Mouse (Mus musculus) mouse trophoblast stem cell (cell line): ENCODE results near the gene Lrrc8b.

ENCODE experiments used
- in situ Hi-C, 2 experiments: fragments of 300-500 bp; cut with MseI, MboI; formaldehyde crosslinking; loops; 2 replicates in 1 of 2; 3 replicates in 1 of 2; pipeline ENCODE4 v1.15.1; 2025

Gene Lrrc8b

GRCm38 (mm10) chr5:105515532-105515931 lies 100.0 kb downstream of the Lrrc8b start:
- in situ Hi-C loops, result no loop called here

DNA sequence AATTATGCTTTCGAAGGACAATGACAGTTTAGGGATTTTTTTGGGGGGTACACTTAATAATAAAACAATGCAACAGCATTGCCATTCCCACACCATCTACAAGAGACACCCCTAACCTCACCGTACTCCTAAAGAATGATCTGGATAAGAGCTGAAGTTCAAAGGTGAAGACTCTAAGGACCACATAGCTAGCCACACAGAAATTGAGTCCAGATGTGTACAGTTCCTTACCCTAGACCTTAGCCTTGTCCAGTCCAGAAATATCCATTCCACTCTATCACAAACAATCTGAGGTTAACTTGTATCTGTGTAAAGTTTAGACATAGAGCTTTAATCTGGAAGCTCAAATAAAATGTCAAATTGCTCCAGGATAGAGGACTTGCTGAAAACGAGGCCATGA lies 100.7 kb downstream of the Lrrc8b start:
- in situ Hi-C loops, result no loop called here

GRCm38 (mm10) chr5:105517992-105518625 lies 102.5 kb downstream of the Lrrc8b start:
- in situ Hi-C loops, result no loop called here

GRCm38 (mm10) chr5:105518626-105519095 lies 103.1 kb downstream of the Lrrc8b start:
- in situ Hi-C loops, result no loop called here

GRCm38 (mm10) chr5:105519096-105519975 lies 103.8 kb downstream of the Lrrc8b start, which contains the start of gene Lrrc8c:
Gene Lrrc8c, plus strand, starts transcription at chr5:105519388.
- in situ Hi-C loops, result no loop called here

GRCm38 (mm10) chr5:105519976-105520300 lies 104.4 kb downstream of the Lrrc8b start:
- in situ Hi-C loops, result no loop called here

DNA sequence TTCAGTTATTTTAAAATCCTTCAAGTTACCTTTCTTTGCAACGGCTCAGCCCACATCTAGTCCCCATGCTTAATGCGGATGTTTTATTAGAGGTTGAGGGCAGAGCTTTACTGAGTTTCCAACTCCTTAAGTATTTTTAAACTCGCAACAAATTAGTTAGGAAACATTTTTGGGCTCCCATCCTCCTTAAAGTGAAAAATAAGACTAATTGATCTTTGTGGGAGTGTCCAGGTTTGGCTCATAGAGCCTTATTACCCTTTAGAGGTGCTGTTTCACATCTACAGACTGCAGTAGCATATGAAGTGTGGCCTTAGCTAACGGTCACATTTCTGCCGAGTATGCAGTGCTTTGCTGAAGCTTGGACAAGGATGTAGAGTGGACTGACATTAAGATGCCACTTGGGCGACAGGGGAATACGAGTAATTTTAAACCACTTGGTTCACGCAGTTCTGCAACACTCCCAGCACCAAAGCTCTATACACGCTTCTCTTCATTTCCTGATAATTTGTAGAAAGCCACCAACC lies 104.9 kb downstream of the Lrrc8b start:
- in situ Hi-C loops, result no loop called here

- in situ Hi-C loops, result no loop called here
Observed at GRCm38 (mm10) chr5:105523452-105523851, 107.9 kb downstream of the Lrrc8b start.

- in situ Hi-C loops, result no loop called here
Observed at GRCm38 (mm10) chr5:105525004-105525403, 109.4 kb downstream of the Lrrc8b start.

DNA sequence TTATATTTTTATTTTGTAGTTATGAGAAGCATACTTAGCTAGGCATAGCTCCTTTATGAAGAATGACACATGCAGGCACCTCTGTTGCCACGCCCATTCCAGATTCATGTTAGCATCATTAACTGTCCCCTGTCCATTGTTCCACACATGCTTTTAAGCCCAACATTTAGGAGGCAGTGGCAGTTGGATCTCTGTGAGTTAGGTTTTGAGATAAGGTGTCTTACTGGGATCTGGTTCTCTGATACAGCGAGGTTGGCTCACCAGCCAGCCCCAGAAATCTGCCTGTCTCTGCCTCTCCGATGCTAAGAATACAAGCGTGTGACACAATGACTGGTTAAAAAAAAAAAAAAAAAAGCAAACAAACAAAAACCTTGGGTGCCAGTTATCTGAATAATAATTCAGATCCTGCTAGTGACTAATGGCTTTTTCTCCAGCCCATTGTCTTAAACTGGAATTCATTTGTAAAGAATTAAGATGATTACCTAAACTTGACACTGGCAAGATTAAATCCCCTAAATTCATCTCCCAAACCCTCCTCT lies 110.6 kb downstream of the Lrrc8b start:
- in situ Hi-C loops, result no loop called here

- in situ Hi-C loops, result no loop called here
Observed at GRCm38 (mm10) chr5:105526766-105527165, 111.2 kb downstream of the Lrrc8b start.

DNA sequence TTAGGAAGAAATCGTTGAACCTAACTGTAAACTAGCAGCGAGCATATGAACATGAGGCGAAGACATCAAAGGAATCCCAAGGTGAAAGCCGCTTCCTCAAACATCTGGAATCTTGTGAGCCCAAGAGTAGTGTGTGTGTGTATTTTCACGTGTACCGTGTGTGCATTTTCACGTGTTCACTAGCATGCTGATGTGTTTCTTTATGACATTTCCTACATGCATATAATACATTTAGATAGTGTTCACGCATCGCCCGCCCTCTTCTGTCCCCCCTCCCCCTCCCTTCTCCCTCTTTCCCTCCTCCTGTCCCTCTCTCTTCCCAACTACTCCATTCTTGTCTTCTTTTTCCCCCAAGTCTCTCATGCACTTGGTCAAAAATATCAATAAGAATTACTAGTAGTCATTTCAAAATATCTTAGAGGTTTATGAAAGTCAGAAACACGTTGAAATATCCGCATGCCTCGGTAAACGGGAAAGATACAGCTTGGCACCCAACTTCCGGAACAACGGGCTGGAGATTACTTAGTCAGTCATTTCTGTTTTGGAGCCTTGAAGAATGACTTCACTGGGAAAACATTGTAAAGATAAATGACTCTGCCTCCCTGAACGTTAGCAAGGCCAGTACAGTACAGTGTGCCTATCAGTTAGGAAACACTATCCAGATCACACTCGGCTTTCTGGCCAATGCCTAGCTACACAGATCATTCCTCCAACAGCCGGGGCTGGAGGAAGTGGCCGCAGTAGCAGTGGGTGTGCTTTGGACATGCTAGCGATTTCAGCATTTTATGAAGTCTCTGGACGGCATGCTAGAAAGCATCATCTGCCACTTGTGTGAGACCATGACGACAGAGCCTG lies 112.1 kb downstream of the Lrrc8b start:
- in situ Hi-C loops, result no loop called here

GRCm38 (mm10) chr5:105530576-105530975 lies 115.0 kb downstream of the Lrrc8b start:
- in situ Hi-C loops, result no loop called here

GRCm38 (mm10) chr5:105535186-105535585 lies 119.6 kb downstream of the Lrrc8b start:
- in situ Hi-C loops, result no loop called here

DNA sequence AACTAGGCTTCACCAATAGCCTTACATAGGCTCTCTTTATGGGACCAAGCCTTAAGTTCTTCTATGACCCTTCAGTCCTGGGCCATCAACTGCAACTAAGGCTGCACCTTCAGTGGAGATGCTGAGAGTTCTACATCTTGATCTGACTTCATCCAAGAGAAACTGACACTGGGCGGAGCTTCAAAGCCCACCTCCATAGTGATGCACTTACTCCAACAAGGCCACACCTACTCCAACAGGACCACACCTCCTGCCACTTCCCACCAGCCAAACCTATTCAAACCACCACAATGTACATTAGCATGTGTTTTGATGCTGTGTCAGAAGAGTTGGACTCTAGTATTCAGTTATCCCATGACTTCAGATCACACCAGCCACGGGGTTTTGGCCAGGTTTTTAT lies 120.6 kb downstream of the Lrrc8b start:
- in situ Hi-C loops, result no loop called here

GRCm38 (mm10) chr5:105537101-105537723 lies 121.6 kb downstream of the Lrrc8b start:
- in situ Hi-C loops, result no loop called here
